Mouse (Mus musculus): ENCODE measurements at regions not wholly inside any gene's neighbourhood (a gene's known extent, or its start where the extent isn't known, plus 50 kb on each side); places are given as distances from the start of the nearest gene placed in this dataset.

DNA sequence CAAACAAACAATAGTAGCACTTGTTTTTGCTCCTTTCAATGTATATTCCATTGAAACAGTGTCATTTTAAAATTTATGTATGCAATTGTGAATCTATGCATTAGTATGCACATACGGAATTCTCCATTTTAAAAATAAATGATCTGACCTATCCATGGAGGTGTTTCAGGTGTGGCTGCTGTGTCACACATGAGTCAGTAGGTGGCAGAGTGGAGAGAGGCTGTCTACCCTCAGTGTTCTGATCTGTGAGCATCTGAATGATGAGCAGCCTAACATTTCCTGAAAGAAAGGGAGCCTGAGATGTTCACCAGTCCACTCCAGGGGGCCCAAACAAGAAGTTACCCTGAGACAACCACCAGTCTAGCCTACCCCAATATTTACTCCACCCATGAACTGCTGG, 75.6 kb upstream of the 1700006A11Rik start:
- no peak for DNase-seq (ENCODE audit: low read depth)

DNA sequence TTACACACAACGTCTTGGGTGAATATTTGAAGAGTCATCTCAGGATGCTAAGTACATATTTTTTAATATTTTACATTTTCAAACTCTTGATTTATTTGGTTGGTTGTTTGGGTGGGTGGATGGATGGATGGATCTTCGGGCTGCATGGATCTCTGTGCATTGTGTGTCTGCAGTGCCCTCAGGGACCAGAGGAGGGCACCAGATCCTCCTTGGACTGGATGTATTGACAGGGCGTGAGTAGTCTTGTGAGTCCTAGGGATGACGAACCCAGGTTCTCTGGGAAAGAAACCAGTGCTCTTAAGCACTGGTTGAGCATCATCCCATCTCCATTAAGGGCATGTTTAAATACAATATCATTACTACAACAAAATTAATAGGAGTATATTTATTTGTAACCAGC, 70.2 kb upstream of the 1700006A11Rik start:
- DNase-seq (ENCODE audit: low read depth), result peak; percentile 32

Measured in 416B (cell line).